Mouse (Mus musculus) neural tube, embryonic 10.5 days (tissue): ENCODE data around the gene Plaur.
"Not testable (repeated sequence)": the region's sequence is repeated elsewhere in the genome, so short reads cannot be mapped to it uniquely, and the experiment has no call there.

Experiments used
- DNase-seq: peaks from one replicate; pipeline ENCODE4 v3.0.0-alpha.2; 2017; ENCODE audit warnings: low spot score; ENCODE audit errors: extremely low spot score

The Plaur gene

GRCm38 (mm10) chr7:24506838-24507725 is 44.8 kb downstream of the Plaur start, which contains the start of gene Zfp428:
Zfp428 (plus strand) TSS chr7:24507006.
- DNase-seq = peak; percentile 94

GRCm38 (mm10) chr7:24507726-24508114 is 45.4 kb downstream of the Plaur start:
- no peak for DNase-seq

- DNase-seq = no peak
These were observed 50.1 kb downstream of the Plaur start, which contains the start of gene AC161166.1 for GRCm38 (mm10) chr7:24512355-24512754. AC161166.1 (minus strand) TSS chr7:24512455.

GRCm38 (mm10) chr7:24516319-24516718 is 54.0 kb downstream of the Plaur start:
- not testable (repeated sequence) for DNase-seq

- DNase-seq = no peak
These were observed 54.8 kb downstream of the Plaur start for GRCm38 (mm10) chr7:24517077-24517476.

GRCm38 (mm10) chr7:24517654-24518053 is 55.4 kb downstream of the Plaur start:
- DNase-seq = no peak

- no peak for DNase-seq
These were observed 56.8 kb downstream of the Plaur start for GRCm38 (mm10) chr7:24519130-24519529.

GRCm38 (mm10) chr7:24520054-24520453 is 57.8 kb downstream of the Plaur start:
- DNase-seq = not testable (repeated sequence)

- DNase-seq = no peak
These were observed 60.5 kb downstream of the Plaur start for GRCm38 (mm10) chr7:24522805-24523204.

GRCm38 (mm10) chr7:24523723-24524122 is 61.4 kb downstream of the Plaur start:
- DNase-seq = no peak

- DNase-seq = no peak
These were observed 62.7 kb downstream of the Plaur start for GRCm38 (mm10) chr7:24524978-24525377.
